Comparison of ENCODE assay signal across 8 mouse cellular contexts in the genomic region with DNA sequence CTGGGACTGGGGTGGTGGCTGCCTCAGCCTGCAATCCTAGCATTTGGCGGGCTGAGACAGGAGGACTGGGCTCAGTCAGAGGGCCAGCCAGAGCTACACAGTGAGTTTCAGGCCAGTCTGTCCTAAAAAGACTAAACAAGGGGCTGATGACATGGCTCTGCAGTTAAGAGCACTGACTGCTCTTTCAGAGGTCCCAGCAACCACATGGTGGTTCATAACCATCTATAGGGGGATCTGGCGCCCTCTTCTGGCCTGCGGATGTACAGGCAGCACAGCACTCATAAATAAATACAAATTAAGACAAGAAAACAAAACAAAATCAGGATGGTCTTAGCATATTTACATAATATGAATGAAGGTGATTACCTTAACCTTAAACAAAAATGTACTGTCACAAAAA. TPM values are rescaled to one million over a fixed set of nuclear protein-coding genes. Genes with fewer than 3 reads are reported as not detected.
DNase-seq lines count a peak whose midpoint lies in the region; ATAC-seq and TF ChIP-seq lines count a peak whose summit lies in the region.

No protein-coding gene starts in this region.

- no peak overlapping the region for H3K9ac ChIP-seq in kidney, postnatal 0 days (ENCODE audit: low read depth, low read length)
- H3K9ac ChIP-seq in lung, embryonic 15.5 days: no peak overlapping the region

- H3ac ChIP-seq in C2C12 (ENCODE audit: control insufficient read depth, insufficient read length, low read depth): peak overlapping the region; percentile 18

- TF ChIP-seq CTCF in C2C12 (IDR thresholded peaks at IDR 0.05; ENCODE audit: control insufficient read depth, insufficient read depth, insufficient read length): peak; percentile 10
- peak; percentile 87 for TF ChIP-seq CTCF in kidney, postnatal 0 days (IDR thresholded peaks at IDR 0.05; ENCODE audit: low read depth)

- peaks cover 5% of the 10 kb centered on the region for H3K79me3 ChIP-seq in C2C12 (ENCODE audit: low read depth)

- peaks cover 16% of the 10 kb centered on the region for H3K4me1 ChIP-seq in heart, embryonic 10.5 days
- H3K4me1 ChIP-seq in kidney, postnatal 0 days (replicated peaks; ENCODE audit: insufficient read depth, low read length): no peaks in the 10 kb centered on the region
- H3K4me1 ChIP-seq in lung, embryonic 15.5 days: peaks cover 17% of the 10 kb centered on the region

- peak; percentile 80 for DNase-seq in T-cell, adult 2 months (ENCODE audit: low spot score)
- DNase-seq in embryo, embryonic 10.5 days (ENCODE audit: low spot score): peak; percentile 84
- no peak for DNase-seq in heart, embryonic 10.5 days (ENCODE audit: low spot score)
- DNase-seq in kidney, postnatal 0 days (ENCODE audit: low spot score): peak; percentile 78
- peak; percentile 80 to 82 for DNase-seq in thymus, postnatal 36 days

- no peak for ATAC-seq in kidney, postnatal 0 days (replicated peaks; ENCODE audit: low FRiP score, low read depth)
- no peak for ATAC-seq in lung, embryonic 15.5 days (ENCODE audit: borderline replicate concordance, extremely low read depth, low FRiP score, low TSS enrichment)
- ATAC-seq in neutrophil, adult 5-6 weeks (ENCODE audit: extremely low read depth, insufficient number of reproducible peaks, low FRiP score, poor library complexity, severe bottlenecking): peak; percentile 46; the same call in 1 of the 2 replicates

- no peaks in the 10 kb centered on the region for H3K27me3 ChIP-seq in C2C12 (ENCODE audit: control insufficient read depth, insufficient read depth, insufficient read length)
- H3K27me3 ChIP-seq in heart, embryonic 10.5 days (ENCODE audit: insufficient read depth, poor library complexity, severe bottlenecking): no peaks in the 10 kb centered on the region
- H3K27me3 ChIP-seq in kidney, postnatal 0 days (ENCODE audit: insufficient read depth, low read length): no peaks in the 10 kb centered on the region
- no peaks in the 10 kb centered on the region for H3K27me3 ChIP-seq in lung, embryonic 15.5 days

- no peaks in the 10 kb centered on the region for H3K9me3 ChIP-seq in heart, embryonic 10.5 days
- no peaks in the 10 kb centered on the region for H3K9me3 ChIP-seq in kidney, postnatal 0 days (replicated peaks; ENCODE audit: low read length)
- no peaks in the 10 kb centered on the region for H3K9me3 ChIP-seq in lung, embryonic 15.5 days

- H3K4me2 ChIP-seq in kidney, postnatal 0 days (ENCODE audit: low read length): peak overlapping the region; percentile 63; the same call in 1 of the 2 replicates
- H3K4me2 ChIP-seq in lung, embryonic 15.5 days: peak overlapping the region; percentile 65; the same call in 1 of the 2 replicates

- peaks cover 28% of the 10 kb centered on the region for H3K79me2 ChIP-seq in C2C12 (ENCODE audit: control insufficient read depth, insufficient read depth)

- H3K36me3 ChIP-seq in C2C12 (ENCODE audit: control insufficient read depth, insufficient read depth): peaks cover 9% of the 10 kb centered on the region
- H3K36me3 ChIP-seq in heart, embryonic 10.5 days: peaks cover 36% of the 10 kb centered on the region
- peaks cover 15% of the 10 kb centered on the region for H3K36me3 ChIP-seq in kidney, postnatal 0 days (ENCODE audit: insufficient read depth, low read length)
- peaks cover 30% of the 10 kb centered on the region for H3K36me3 ChIP-seq in lung, embryonic 15.5 days

- WGBS in heart, embryonic 10.5 days: 29% methylated on average over 3 of the region's 3 CpGs
- WGBS in kidney, postnatal 0 days: 36% methylated on average over 3 of the region's 3 CpGs
- 29% methylated on average over 3 of the region's 3 CpGs for whole genome bisulfite sequencing in lung, embryonic 15.5 days

- no peak overlapping the region for H3K27ac ChIP-seq in heart, embryonic 10.5 days
- no peak overlapping the region for H3K27ac ChIP-seq in kidney, postnatal 0 days
- H3K27ac ChIP-seq in lung, embryonic 15.5 days: no peak overlapping the region

- H3K4me3 ChIP-seq in C2C12 (ENCODE audit: insufficient read depth, poor library complexity, severe bottlenecking): no peak overlapping the region
- H3K4me3 ChIP-seq in heart, embryonic 10.5 days: peak overlapping the region; percentile 94
- no peak overlapping the region for H3K4me3 ChIP-seq in kidney, postnatal 0 days (replicated peaks; ENCODE audit: low read depth, low read length)
- peak overlapping the region; percentile 89 for H3K4me3 ChIP-seq in lung, embryonic 15.5 days

TF ChIP-seq in C2C12, 6 proteins besides CTCF, POLR2A, EP300 and RAD21:
- no peak for TF ChIP-seq MYOD1 (IDR thresholded peaks at IDR 0.05; ENCODE audit: control insufficient read depth, insufficient read length, low read depth)
- peak; percentile 71 for TF ChIP-seq MAX (IDR thresholded peaks at IDR 0.05)
- no peak for TF ChIP-seq FOSL1 (IDR thresholded peaks at IDR 0.05; ENCODE audit: insufficient read depth, low read length, poor library complexity, severe bottlenecking)

RNA-seq across cellular contexts. Expression of gene Tmem50a, which starts 1.4 kb away (rescaled TPM):
- polyA plus RNA-seq in C2C12 (2012; fragmentation: generic; extraction: Trizol): 94.9 TPM
- 129 and 131 TPM in 2 replicates for polyA plus RNA-seq in heart, embryonic 10.5 days (2016; fragmentation: Nextera tagmentation; extraction: Ambion mirVana)
- polyA plus RNA-seq in kidney, postnatal 0 days (2015; fragmentation: Nextera tagmentation; extraction: Ambion mirVana): 169 and 188 TPM in 2 replicates
- polyA plus RNA-seq in lung, embryonic 15.5 days (2015; fragmentation: Nextera tagmentation; extraction: Ambion mirVana): 172 and 184 TPM in 2 replicates
- total RNA-seq in neutrophil, adult 5-6 weeks (2017): 292 TPM in 2 replicates

RNA-seq across cellular contexts. Expression of gene Rsrp1, which starts 10.0 kb away (rescaled TPM):
- polyA plus RNA-seq in C2C12 (2012; fragmentation: generic; extraction: Trizol): 35.4 TPM
- polyA plus RNA-seq in heart, embryonic 10.5 days (2016; fragmentation: Nextera tagmentation; extraction: Ambion mirVana): 329 and 376 TPM in 2 replicates
- 375 and 409 TPM in 2 replicates for polyA plus RNA-seq in kidney, postnatal 0 days (2015; fragmentation: Nextera tagmentation; extraction: Ambion mirVana)
- 369 and 412 TPM in 2 replicates for polyA plus RNA-seq in lung, embryonic 15.5 days (2015; fragmentation: Nextera tagmentation; extraction: Ambion mirVana)
- total RNA-seq in neutrophil, adult 5-6 weeks (2017): 622 and 656 TPM in 2 replicates

RNA-seq across cellular contexts. Expression of gene Syf2, which starts 17.3 kb away (rescaled TPM):
- polyA plus RNA-seq in C2C12 (2012; fragmentation: generic; extraction: Trizol): 48.6 TPM
- polyA plus RNA-seq in heart, embryonic 10.5 days (2016; fragmentation: Nextera tagmentation; extraction: Ambion mirVana): 52.3 and 63.0 TPM in 2 replicates
- 115 and 120 TPM in 2 replicates for polyA plus RNA-seq in kidney, postnatal 0 days (2015; fragmentation: Nextera tagmentation; extraction: Ambion mirVana)
- 64.0 and 73.8 TPM in 2 replicates for polyA plus RNA-seq in lung, embryonic 15.5 days (2015; fragmentation: Nextera tagmentation; extraction: Ambion mirVana)
- total RNA-seq in neutrophil, adult 5-6 weeks (2017): 473 and 479 TPM in 2 replicates

RNA-seq across cellular contexts. Expression of gene Rhd, which starts 49.1 kb away (rescaled TPM):
- polyA plus RNA-seq in C2C12 (2012; fragmentation: generic; extraction: Trizol): 0.14 TPM
- 24.2 and 38.7 TPM in 2 replicates for polyA plus RNA-seq in heart, embryonic 10.5 days (2016; fragmentation: Nextera tagmentation; extraction: Ambion mirVana)
- polyA plus RNA-seq in kidney, postnatal 0 days (2015; fragmentation: Nextera tagmentation; extraction: Ambion mirVana): 0.32 and 0.40 TPM in 2 replicates
- polyA plus RNA-seq in lung, embryonic 15.5 days (2015; fragmentation: Nextera tagmentation; extraction: Ambion mirVana): 2.3 and 5.4 TPM in 2 replicates
- 0.98 TPM in 1 of 2 replicates, not detected in the other for total RNA-seq in neutrophil, adult 5-6 weeks (2017)

Comparison
In these comparisons a context has a peak if more than half of its experiments do, and no peak if none do; other contexts are left out.
1. H3K4me3 ChIP-seq: peak in heart, embryonic 10.5 days (single experiment) and lung, embryonic 15.5 days (single experiment); none in C2C12 (single experiment) and kidney, postnatal 0 days (single experiment).